Mouse (Mus musculus) heart, adult 11 months (tissue): Measurements from ENCODE around the gene Pan2.
"Not testable (repeated sequence)": the region's sequence is repeated elsewhere in the genome, so short reads cannot be mapped to it uniquely, and the experiment has no call there.

Experiments
- DNase-seq: peaks from one replicate; pipeline ENCODE4 v3.0.0; 2022

Pan2 gene

GRCm38 (mm10) chr10:128303126-128304021 is at the start of gene Pan2:
Gene Pan2 (plus strand): TSS chr10:128303335.
- peak; percentile 100 for DNase-seq

- no peak for DNase-seq
Measured at GRCm38 (mm10) chr10:128253677-128254255, 49.4 kb upstream of the Pan2 start, which contains the start of gene Apon. Gene Apon (plus strand): TSS chr10:128254096.

GRCm38 (mm10) chr10:128255925-128256324 is 47.2 kb upstream of the Pan2 start:
- DNase-seq, result no peak

- no peak for DNase-seq
Measured at GRCm38 (mm10) chr10:128256328-128256727, 46.8 kb upstream of the Pan2 start.

GRCm38 (mm10) chr10:128258953-128259352 is 44.2 kb upstream of the Pan2 start:
- DNase-seq, result peak; percentile 94

- no peak for DNase-seq
Measured at GRCm38 (mm10) chr10:128259946-128260345, 43.2 kb upstream of the Pan2 start.

GRCm38 (mm10) chr10:128260376-128260775 is 42.8 kb upstream of the Pan2 start:
- not testable (repeated sequence) for DNase-seq

- peak; percentile 95 for DNase-seq
Measured at GRCm38 (mm10) chr10:128262300-128262699, 40.8 kb upstream of the Pan2 start.

GRCm38 (mm10) chr10:128263393-128264310 is 39.5 kb upstream of the Pan2 start:
- no peak for DNase-seq

GRCm38 (mm10) chr10:128268371-128268770 is 34.8 kb upstream of the Pan2 start, which contains the start of gene Apof:
Gene Apof (plus strand): TSS chr10:128268671.
- DNase-seq, result no peak

GRCm38 (mm10) chr10:128269206-128269910 is 33.8 kb upstream of the Pan2 start:
- peak; percentile 94 for DNase-seq

GRCm38 (mm10) chr10:128270287-128270841 is 32.8 kb upstream of the Pan2 start, which contains the start of gene Stat2:
Gene Stat2 (plus strand): TSS chr10:128270559.
- DNase-seq, result peak; percentile 100

GRCm38 (mm10) chr10:128270866-128271265 is 32.3 kb upstream of the Pan2 start:
- DNase-seq, result peak; percentile 92

GRCm38 (mm10) chr10:128271883-128272282 is 31.3 kb upstream of the Pan2 start:
- no peak for DNase-seq

GRCm38 (mm10) chr10:128272819-128273439 is 30.2 kb upstream of the Pan2 start:
- not testable (repeated sequence) for DNase-seq

- DNase-seq, result not testable (repeated sequence)
Measured at GRCm38 (mm10) chr10:128275374-128275773, 27.8 kb upstream of the Pan2 start.

- no peak for DNase-seq
Measured at GRCm38 (mm10) chr10:128278158-128278557, 25.0 kb upstream of the Pan2 start.

GRCm38 (mm10) chr10:128280943-128281342 is 22.2 kb upstream of the Pan2 start:
- DNase-seq, result no peak

- DNase-seq, result no peak
Measured at GRCm38 (mm10) chr10:128281682-128282081, 21.5 kb upstream of the Pan2 start.

GRCm38 (mm10) chr10:128282886-128283450 is 20.2 kb upstream of the Pan2 start:
- DNase-seq, result no peak
